Mouse (Mus musculus): ENCODE data around the gene Nop16. TPM values are rescaled to one million over a fixed set of nuclear protein-coding genes. Genes with fewer than 3 reads are reported as not detected.

Nop16 gene
- polyA plus RNA-seq, 1 experiment, result 61.8 TPM

- peaks cover 8% of the 10 kb centered on the region; the same call in 1 of the 2 replicates for H3K36me3 ChIP-seq (ENCODE audit: control insufficient read depth, insufficient read depth, low read length, poor library complexity, severe bottlenecking)
- no peak overlapping the region for H3K9ac ChIP-seq (ENCODE audit: low read depth, poor library complexity, severe bottlenecking)
- no peak overlapping the region for H3K4me3 ChIP-seq (ENCODE audit: low read depth, low read length)
- H3K27ac ChIP-seq (ENCODE audit: insufficient read depth, low read length), result no peak overlapping the region
- H3K9me3 ChIP-seq (replicated peaks; ENCODE audit: control insufficient read depth, insufficient read depth, low read length, poor library complexity, severe bottlenecking), result no peaks in the 10 kb centered on the region
- no peaks in the 10 kb centered on the region for H3K27me3 ChIP-seq (ENCODE audit: control insufficient read depth, insufficient read depth, low read length, poor library complexity, severe bottlenecking)
- no peak for TF ChIP-seq CTCF (IDR thresholded peaks at IDR 0.05; ENCODE audit: low read depth, low read length)
- TF ChIP-seq POLR2A (IDR thresholded peaks at IDR 0.05; ENCODE audit: insufficient read depth, low read length), result no peak
- TF ChIP-seq EP300 (IDR thresholded peaks at IDR 0.05; ENCODE audit: insufficient read depth, low read depth, low read length), result no peak
- no peaks in the 10 kb centered on the region for H3K4me1 ChIP-seq (ENCODE audit: control insufficient read depth, insufficient read depth, low read length)
These were observed 12.0 kb downstream of the Nop16 start for GRCm38 (mm10) chr13:54577652-54578507.

GRCm38 (mm10) chr13:54575489-54575888 is 14.4 kb downstream of the Nop16 start:
- no peak for TF ChIP-seq CTCF (IDR thresholded peaks at IDR 0.05; ENCODE audit: low read depth, low read length)
- no peak for TF ChIP-seq EP300 (IDR thresholded peaks at IDR 0.05; ENCODE audit: insufficient read depth, low read depth, low read length)
- TF ChIP-seq POLR2A (IDR thresholded peaks at IDR 0.05; ENCODE audit: insufficient read depth, low read length), result no peak
- Histone ChIP-seq H3K9me3 (replicated peaks; ENCODE audit: control insufficient read depth, insufficient read depth, low read length, poor library complexity, severe bottlenecking) (no peaks in the 10 kb centered on the region), H3K9ac (ENCODE audit: low read depth, poor library complexity, severe bottlenecking) (peak overlapping the region; percentile 81), H3K4me3 (ENCODE audit: low read depth, low read length) (peak overlapping the region; percentile 85), H3K27ac (ENCODE audit: insufficient read depth, low read length) (no peak overlapping the region), H3K36me3 (ENCODE audit: control insufficient read depth, insufficient read depth, low read length, poor library complexity, severe bottlenecking) (peaks cover 5% of the 10 kb centered on the region; the same call in 1 of the 2 replicates), H3K4me1 (ENCODE audit: control insufficient read depth, insufficient read depth, low read length) (no peaks in the 10 kb centered on the region), H3K27me3 (ENCODE audit: control insufficient read depth, insufficient read depth, low read length, poor library complexity, severe bottlenecking) (no peaks in the 10 kb centered on the region)

GRCm38 (mm10) chr13:54574854-54575481 is 14.9 kb downstream of the Nop16 start, which contains the start of gene Arl10:
Arl10 (plus strand) TSS chr13:54575015.
- H3K36me3 ChIP-seq (ENCODE audit: control insufficient read depth, insufficient read depth, low read length, poor library complexity, severe bottlenecking), result peaks cover 4% of the 10 kb centered on the region; the same call in 1 of the 2 replicates
- H3K4me3 ChIP-seq (ENCODE audit: low read depth, low read length), result peak within 1 kb of the TSS; percentile 85
- no peaks in the 10 kb centered on the region for H3K9me3 ChIP-seq (replicated peaks; ENCODE audit: control insufficient read depth, insufficient read depth, low read length, poor library complexity, severe bottlenecking)
- TF ChIP-seq POLR2A (IDR thresholded peaks at IDR 0.05; ENCODE audit: insufficient read depth, low read length) (peak; percentile 76), EP300 (IDR thresholded peaks at IDR 0.05; ENCODE audit: insufficient read depth, low read depth, low read length) (no peak), CTCF (IDR thresholded peaks at IDR 0.05; ENCODE audit: low read depth, low read length) (no peak)
- H3K9ac ChIP-seq (ENCODE audit: low read depth, poor library complexity, severe bottlenecking), result peak within 1 kb of the TSS; percentile 81
- H3K27me3 ChIP-seq (ENCODE audit: control insufficient read depth, insufficient read depth, low read length, poor library complexity, severe bottlenecking), result no peaks in the 10 kb centered on the region
- no peak within 1 kb of the TSS for H3K27ac ChIP-seq (ENCODE audit: insufficient read depth, low read length)
- no peaks in the 10 kb centered on the region for H3K4me1 ChIP-seq (ENCODE audit: control insufficient read depth, insufficient read depth, low read length)

- no peaks in the 10 kb centered on the region for H3K36me3 ChIP-seq (ENCODE audit: control insufficient read depth, insufficient read depth, low read length, poor library complexity, severe bottlenecking)
- H3K27me3 ChIP-seq (ENCODE audit: control insufficient read depth, insufficient read depth, low read length, poor library complexity, severe bottlenecking), result no peaks in the 10 kb centered on the region
- H3K9me3 ChIP-seq (replicated peaks; ENCODE audit: control insufficient read depth, insufficient read depth, low read length, poor library complexity, severe bottlenecking), result no peaks in the 10 kb centered on the region
- no peak overlapping the region for H3K9ac ChIP-seq (ENCODE audit: low read depth, poor library complexity, severe bottlenecking)
- no peak overlapping the region for H3K4me3 ChIP-seq (ENCODE audit: low read depth, low read length)
- no peak for TF ChIP-seq CTCF (IDR thresholded peaks at IDR 0.05; ENCODE audit: low read depth, low read length)
- TF ChIP-seq EP300 (IDR thresholded peaks at IDR 0.05; ENCODE audit: insufficient read depth, low read depth, low read length), result no peak
- no peak for TF ChIP-seq POLR2A (IDR thresholded peaks at IDR 0.05; ENCODE audit: insufficient read depth, low read length)
- H3K4me1 ChIP-seq (ENCODE audit: control insufficient read depth, insufficient read depth, low read length), result peaks cover 2% of the 10 kb centered on the region
- H3K27ac ChIP-seq (ENCODE audit: insufficient read depth, low read length), result no peak overlapping the region
These were observed 17.3 kb downstream of the Nop16 start for GRCm38 (mm10) chr13:54572621-54573020.

- peaks cover 2% of the 10 kb centered on the region for H3K4me1 ChIP-seq (ENCODE audit: control insufficient read depth, insufficient read depth, low read length)
- H3K9ac ChIP-seq (ENCODE audit: low read depth, poor library complexity, severe bottlenecking), result no peak overlapping the region
- H3K4me3 ChIP-seq (ENCODE audit: low read depth, low read length), result no peak overlapping the region
- H3K9me3 ChIP-seq (replicated peaks; ENCODE audit: control insufficient read depth, insufficient read depth, low read length, poor library complexity, severe bottlenecking), result no peaks in the 10 kb centered on the region
- TF ChIP-seq EP300 (IDR thresholded peaks at IDR 0.05; ENCODE audit: insufficient read depth, low read depth, low read length) (no peak), POLR2A (IDR thresholded peaks at IDR 0.05; ENCODE audit: insufficient read depth, low read length) (no peak), CTCF (IDR thresholded peaks at IDR 0.05; ENCODE audit: low read depth, low read length) (no peak)
- H3K36me3 ChIP-seq (ENCODE audit: control insufficient read depth, insufficient read depth, low read length, poor library complexity, severe bottlenecking), result no peaks in the 10 kb centered on the region
- no peak overlapping the region for H3K27ac ChIP-seq (ENCODE audit: insufficient read depth, low read length)
- no peaks in the 10 kb centered on the region for H3K27me3 ChIP-seq (ENCODE audit: control insufficient read depth, insufficient read depth, low read length, poor library complexity, severe bottlenecking)
These were observed 18.3 kb downstream of the Nop16 start for GRCm38 (mm10) chr13:54571637-54572036.

Measured in ES-Bruce4 (cell line).